Comparison of ENCODE assay signal across 8 mouse cellular contexts in genomic region chr11:23665798-23666501, GRCm38 (mm10). TPM values are rescaled to one million over a fixed set of nuclear protein-coding genes. Genes with fewer than 3 reads are reported as not detected.
DNase-seq lines count a peak whose midpoint lies in the region; ATAC-seq and TF ChIP-seq lines count a peak whose summit lies in the region.

TSS of gene Pex13 (minus strand) at chr11:23665959.

- peak within 1 kb of the TSS; percentile 81 for H3K4me3 ChIP-seq in hindbrain, embryonic 14.5 days (replicated peaks; ENCODE audit: low read length)

- WGBS in hindbrain, embryonic 14.5 days: under 1% methylated on average over 48 of the region's 49 CpGs

- H3K36me3 ChIP-seq in hindbrain, embryonic 14.5 days (replicated peaks; ENCODE audit: control insufficient read depth, insufficient read depth): peaks cover 10% of the 10 kb centered on the region; the same call in 1 of the 2 replicates

- no peaks in the 10 kb centered on the region for H3K9me3 ChIP-seq in hindbrain, embryonic 14.5 days (ENCODE audit: control insufficient read depth, low read length)

- H3K4me1 ChIP-seq in hindbrain, embryonic 14.5 days (replicated peaks; ENCODE audit: control insufficient read depth, insufficient read depth, low read length): peaks cover 16% of the 10 kb centered on the region

- in situ Hi-C loops in Patski (cut with MboI; ENCODE audit: low pct_unique_long_range_greater_than_20kb): no loop called here

- peak; percentile 49 for DNase-seq in Patski (ENCODE audit: low read depth, low spot score)
- peak; percentile 95 to 96 for DNase-seq in cerebellum, postnatal 14 days
- DNase-seq in frontal cortex, postnatal 25 days (ENCODE audit: low spot score in 2 of 2): peak; percentile 66 to 83
- peak; percentile 95 for DNase-seq in hindbrain, embryonic 14.5 days (ENCODE audit: low spot score)
- peak; percentile 90 to 91 for DNase-seq in layer of hippocampus, postnatal 36 days
- peak; percentile 96 for DNase-seq in lung, postnatal 36 days
- peak; percentile 98 for DNase-seq in retina, postnatal 1 day
- peak; percentile 86 to 89 for DNase-seq in urinary bladder, adult 18-20 months (ENCODE audit: low spot score in 2 of 2)

- CTCF ChIA-PET in Patski (lab: Charles Lee): interaction anchor here (1.6 kb wide), 1 partner anchor 13 kb away, joined by 6 read pairs; no protein-coding TSS in a partner anchor

- no peaks in the 10 kb centered on the region for H3K27me3 ChIP-seq in Patski
- H3K27me3 ChIP-seq in hindbrain, embryonic 14.5 days (ENCODE audit: control insufficient read depth, insufficient read depth, low read length): no peaks in the 10 kb centered on the region

- POLR2A ChIA-PET in Patski (lab: Charles Lee): interaction anchor here (0.8 to 1.1 kb wide), 3 partner anchors 9 to 104 kb away, joined by 3 read pairs; no protein-coding TSS in a partner anchor

- peak within 1 kb of the TSS; percentile 80 for H3K4me2 ChIP-seq in hindbrain, embryonic 14.5 days (replicated peaks)

- H3K27ac ChIP-seq in hindbrain, embryonic 14.5 days: peak within 1 kb of the TSS; percentile 96

- peak; percentile 94 for ATAC-seq in Patski
- peak; percentile 98 for ATAC-seq in hindbrain, embryonic 14.5 days (ENCODE audit: low FRiP score)

- H3K9ac ChIP-seq in hindbrain, embryonic 14.5 days: peak within 1 kb of the TSS; percentile 84

- TF ChIP-seq CTCF in Patski (IDR thresholded peaks at IDR 0.05): no peak

RNA-seq across cellular contexts. Expression of gene Pex13, which starts in this region (rescaled TPM):
- 35.4 TPM for polyA plus RNA-seq in Patski (2021)
- 38.6 and 43.1 TPM in 2 replicates for polyA plus RNA-seq in hindbrain, embryonic 14.5 days (2014; fragmentation: Nextera tagmentation; extraction: Ambion mirVana)
- total RNA-seq in layer of hippocampus, postnatal 36 days (2021): 10 to 100 TPM; 28.4 to 29.7 TPM

Comparison
In these comparisons a context has a peak if more than half of its experiments do, and no peak if none do; other contexts are left out.
1. Peak in every context shown above with its lines: DNase-seq, ATAC-seq, H3K4me3 ChIP-seq and H3K27ac ChIP-seq.